Mouse (Mus musculus) layer of hippocampus, adult 2 months (tissue): Measurements from ENCODE around the gene Osgep. TPM values are rescaled to one million over a fixed set of nuclear protein-coding genes. Genes with fewer than 3 reads are reported as not detected.
A peak's percentile ranks its signal among the peaks of the same experiment; 100 is the strongest.
"Not testable (repeated sequence)": the region's sequence is repeated elsewhere in the genome, so short reads cannot be mapped to it uniquely, and the experiment has no call there.

Experiments used
- DNase-seq, 2 experiments: peaks; one replicate each; pipeline ENCODE4 v3.0.0; 2022; ENCODE audit warnings: low spot score in 2 of 2
- H3K27ac ChIP-seq: fragments of 200-600 bp; 2 replicates; pipeline ENCODE4 v1.8.1; 2022
- H3K4me3 ChIP-seq: fragments of 200-600 bp; 2 replicates; pipeline ENCODE4 v1.8.1; 2022; ENCODE audit warnings: mild to moderate bottlenecking
- CTCF ChIP-seq: fragments of 200-600 bp; conservative IDR thresholded peaks from 2 replicates; pipeline ENCODE4 v1.8.1; 2022; ENCODE audit warnings: antibody characterized with exemption, mild to moderate bottlenecking, moderate library complexity
- total RNA-seq, 2 experiments: library from RNA; stranded (reverse); gene quantifications; 2 replicates each; pipeline ENCODE4 v1.2.3; 2021

The Osgep gene
- total RNA-seq, 2 experiments from 2014 or later, result 35.0 to 36.0 TPM

GRCm38 (mm10) chr14:50925111-50925920, 623 bp upstream of the Osgep start:
- TF ChIP-seq CTCF, result no peak
- Histone ChIP-seq H3K4me3 (peak overlapping the region; percentile 88), H3K27ac (peak overlapping the region; percentile 95)
- peak in 1 of 2 experiments; percentile 21 for DNase-seq

GRCm38 (mm10) chr14:50923437-50923836, 1.3 kb downstream of the Osgep start:
- DNase-seq, result not testable (repeated sequence)
- H3K27ac ChIP-seq, result peak overlapping the region; percentile 1; the same call in 1 of the 2 replicates
- H3K4me3 ChIP-seq, result peak overlapping the region; percentile 88

GRCm38 (mm10) chr14:50911356-50911755, 13.3 kb downstream of the Osgep start:
- no peak overlapping the region for H3K4me3 ChIP-seq
- H3K27ac ChIP-seq, result no peak overlapping the region
- no peak for DNase-seq
- no peak for TF ChIP-seq CTCF

GRCm38 (mm10) chr14:50908126-50908525, 16.6 kb downstream of the Osgep start:
- Histone ChIP-seq H3K4me3 (no peak overlapping the region), H3K27ac (no peak overlapping the region)
- no peak for TF ChIP-seq CTCF
- DNase-seq, result no peak

- DNase-seq, H3K27ac ChIP-seq, H3K4me3 ChIP-seq: not testable (repeated sequence)
These were observed 19.4 kb downstream of the Osgep start for GRCm38 (mm10) chr14:50905327-50905726.

- H3K4me3 ChIP-seq, result no peak overlapping the region
- no peak for DNase-seq
- no peak; the same call in none of the 2 replicates for TF ChIP-seq CTCF
- H3K27ac ChIP-seq, result no peak overlapping the region
These were observed 19.9 kb downstream of the Osgep start for GRCm38 (mm10) chr14:50904828-50905129.

GRCm38 (mm10) chr14:50903973-50904827, 20.5 kb downstream of the Osgep start:
- no peak overlapping the region for H3K27ac ChIP-seq
- peak overlapping the region; percentile 47 for H3K4me3 ChIP-seq
- peak; percentile 70 for TF ChIP-seq CTCF
- no peak for DNase-seq

- H3K27ac ChIP-seq, H3K4me3 ChIP-seq, DNase-seq: not testable (repeated sequence)
These were observed 26.7 kb downstream of the Osgep start for GRCm38 (mm10) chr14:50897992-50898391.

- no peak for TF ChIP-seq CTCF
- H3K27ac ChIP-seq, result peak within 1 kb of the TSS; percentile 93
- no peak for DNase-seq
- peak within 1 kb of the TSS; percentile 73 for H3K4me3 ChIP-seq
These were observed 27.3 kb downstream of the Osgep start, which contains the start of gene Klhl33 for GRCm38 (mm10) chr14:50897374-50897765. TSS of gene Klhl33 (minus strand) at chr14:50897507.

GRCm38 (mm10) chr14:50896747-50897373, 27.8 kb downstream of the Osgep start:
- peak overlapping the region; percentile 73 for H3K4me3 ChIP-seq
- TF ChIP-seq CTCF, result no peak
- no peak for DNase-seq
- H3K27ac ChIP-seq, result peak overlapping the region; percentile 93

GRCm38 (mm10) chr14:50895985-50896746, 28.5 kb downstream of the Osgep start:
- H3K27ac ChIP-seq, result peak overlapping the region; percentile 93
- peak overlapping the region; percentile 73 for H3K4me3 ChIP-seq
- peak; percentile 36 to 42 for DNase-seq
- TF ChIP-seq CTCF, result no peak

GRCm38 (mm10) chr14:50895407-50895806, 29.3 kb downstream of the Osgep start:
- TF ChIP-seq CTCF, result no peak
- no peak overlapping the region; the same call in 1 of the 2 replicates for H3K4me3 ChIP-seq
- peak overlapping the region; percentile 93; the same call in 1 of the 2 replicates for H3K27ac ChIP-seq
- no peak for DNase-seq
